Mouse (Mus musculus): Measurements from ENCODE around the gene Dlec1. TPM values are rescaled to one million over a fixed set of nuclear protein-coding genes. Genes with fewer than 3 reads are reported as not detected.

The Dlec1 gene
- polyA plus RNA-seq, 1 experiment from 2014 or later: 1.3 TPM

DNA sequence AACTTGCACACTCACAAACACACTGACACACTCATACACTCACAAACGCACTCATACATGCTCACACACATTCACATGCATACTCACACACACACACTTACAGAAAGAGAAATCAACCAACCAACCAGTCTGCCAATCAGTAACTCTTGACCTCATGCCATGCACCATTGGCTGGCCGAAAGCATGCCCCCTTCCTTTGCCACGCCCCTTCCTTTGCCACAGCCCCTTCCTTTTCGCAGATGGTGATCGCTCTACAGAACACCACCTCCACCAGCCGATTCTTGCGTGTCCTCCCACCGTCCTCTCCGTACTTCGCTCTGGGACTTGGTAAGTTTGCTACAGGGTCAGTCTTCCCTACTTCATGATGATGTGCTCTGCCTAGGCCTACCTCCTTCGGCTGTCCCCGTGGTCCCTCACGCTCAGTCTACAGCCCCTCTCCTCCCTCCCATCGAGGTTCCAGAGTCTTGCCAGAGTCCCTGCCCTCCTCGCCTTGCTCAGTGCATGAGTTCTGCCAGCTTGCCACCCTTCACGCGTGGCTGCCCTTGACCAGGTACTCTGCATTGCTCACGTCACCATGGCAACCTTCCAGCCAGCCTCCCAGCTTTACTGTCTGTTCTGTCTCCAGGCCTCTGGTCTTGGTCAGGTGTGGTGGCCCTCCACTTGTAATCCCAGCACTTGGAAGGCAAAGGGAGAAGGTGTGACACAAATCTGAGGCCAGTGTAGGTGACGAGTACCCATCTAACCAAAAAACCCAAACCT, 17.3 kb downstream of the Dlec1 start:
- Histone ChIP-seq H3K27me3 (no peaks in the 10 kb centered on the region), H3K9ac (no peak overlapping the region), H3K4me1 (replicated peaks) (no peaks in the 10 kb centered on the region), H3K9me3 (no peaks in the 10 kb centered on the region), H3K4me2 (no peak overlapping the region), H3K36me3 (no peaks in the 10 kb centered on the region), H3K4me3 (no peak overlapping the region), H3K27ac (replicated peaks) (no peak overlapping the region)
- ATAC-seq (ENCODE audit: low FRiP score, low read depth): no peak
- 90% methylated on average over 19 of the region's 19 CpGs for WGBS

DNA sequence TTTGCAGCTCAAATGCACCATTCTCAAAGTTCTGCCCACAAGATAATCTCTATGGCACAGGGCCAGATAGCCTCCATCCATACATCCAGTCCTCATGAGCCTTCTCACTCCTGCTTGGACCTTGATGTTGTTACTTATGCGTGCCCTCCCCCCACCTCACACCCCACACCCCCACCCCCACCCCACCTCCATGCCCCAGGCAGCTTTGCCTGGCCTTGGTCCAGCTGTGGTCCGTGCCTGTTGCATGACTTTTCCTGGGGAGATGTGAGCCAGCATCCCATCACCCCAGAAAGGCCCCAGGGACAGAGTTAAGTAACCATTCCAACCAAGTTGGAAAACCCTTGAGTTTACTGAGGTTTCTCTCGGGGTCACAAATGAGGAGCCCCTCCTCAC, 17.9 kb downstream of the Dlec1 start:
- Histone ChIP-seq H3K4me3 (no peak overlapping the region), H3K9ac (no peak overlapping the region), H3K4me2 (no peak overlapping the region), H3K4me1 (replicated peaks) (no peaks in the 10 kb centered on the region), H3K9me3 (no peaks in the 10 kb centered on the region), H3K27ac (replicated peaks) (no peak overlapping the region), H3K27me3 (no peaks in the 10 kb centered on the region), H3K36me3 (no peaks in the 10 kb centered on the region)
- WGBS: 70% methylated on average over 3 of the region's 3 CpGs
- ATAC-seq (ENCODE audit: low FRiP score, low read depth): no peak

DNA sequence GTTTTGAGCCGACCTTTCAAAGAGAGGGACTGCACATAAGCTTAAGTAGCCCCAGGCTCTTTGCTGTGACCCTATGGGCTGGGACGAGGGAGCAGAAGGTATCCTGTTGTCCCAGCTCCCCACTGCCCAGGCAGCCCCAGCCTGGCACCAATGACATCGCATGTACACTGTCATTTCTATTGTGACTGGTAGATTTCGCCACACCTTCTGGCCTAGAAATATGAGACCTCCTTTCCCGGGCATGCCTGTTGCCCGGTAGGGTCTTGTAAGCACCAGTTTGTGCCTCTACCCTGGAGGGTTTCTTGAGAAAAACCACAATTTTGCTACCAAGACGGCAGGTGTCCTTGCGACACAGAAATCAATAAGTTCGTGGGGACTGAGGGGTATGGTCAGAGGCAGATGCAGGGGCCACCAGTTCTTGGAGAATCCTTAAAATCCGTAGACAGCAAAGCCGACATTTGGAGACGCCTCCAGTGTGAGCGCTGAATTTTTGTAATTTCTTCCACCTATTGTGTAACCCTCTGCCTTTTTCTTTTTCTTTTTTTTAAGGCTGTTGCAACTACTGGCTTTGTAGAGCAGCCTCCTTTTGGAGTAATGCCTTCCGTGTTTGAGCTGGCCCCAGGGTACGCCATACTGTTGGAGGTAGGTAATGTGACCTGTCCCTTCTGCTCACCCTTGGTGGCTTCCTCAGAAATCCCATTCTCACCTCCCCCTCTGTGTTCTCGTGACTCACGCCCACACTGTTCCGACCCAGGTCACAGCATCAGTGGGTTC, 20.5 kb downstream of the Dlec1 start:
- WGBS: 88% methylated on average over 18 of the region's 18 CpGs
- H3K4me2 ChIP-seq: no peak overlapping the region

DNA sequence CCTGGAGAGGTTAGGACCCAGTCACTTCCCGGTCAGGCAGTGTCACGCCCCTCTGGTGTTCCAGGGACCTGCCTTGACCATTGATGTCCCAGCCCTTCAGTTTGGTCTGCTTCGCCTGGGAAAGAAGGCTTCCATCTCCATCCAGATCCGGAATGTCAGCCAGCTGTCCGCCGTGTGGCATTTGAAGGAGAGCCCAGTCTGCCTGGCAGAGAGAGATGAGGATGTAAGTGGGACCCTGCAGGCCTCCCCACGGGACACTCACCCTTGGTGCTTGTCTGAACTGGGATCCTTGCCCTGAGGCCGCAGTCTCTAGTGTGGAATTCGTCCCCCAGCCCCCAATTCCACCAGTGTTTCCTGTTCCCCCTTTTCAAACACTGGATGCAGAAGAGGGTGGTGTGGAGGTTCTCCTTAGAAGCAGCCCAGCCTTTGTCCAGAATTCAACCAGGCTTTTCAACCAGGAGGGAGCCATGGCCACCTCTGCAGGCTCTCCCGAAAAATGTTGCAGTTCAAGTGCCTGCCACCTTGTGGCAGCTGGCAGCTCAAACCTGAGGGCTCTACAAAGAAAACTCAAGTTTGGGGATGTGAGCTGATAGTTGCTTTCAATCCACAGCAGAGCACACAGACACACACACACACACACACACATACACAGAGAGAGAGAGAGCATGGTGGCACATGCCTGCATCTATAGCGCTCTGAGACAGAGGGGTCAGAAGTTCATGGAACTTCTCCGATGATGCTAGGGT, 26.3 kb downstream of the Dlec1 start:
- no peaks in the 10 kb centered on the region for H3K4me1 ChIP-seq (replicated peaks)
- H3K36me3 ChIP-seq: no peaks in the 10 kb centered on the region
- no peaks in the 10 kb centered on the region for H3K9me3 ChIP-seq
- no peak for ATAC-seq (ENCODE audit: low FRiP score, low read depth)
- no peaks in the 10 kb centered on the region for H3K27me3 ChIP-seq
- H3K4me2 ChIP-seq: no peak overlapping the region
- H3K9ac ChIP-seq: no peak overlapping the region
- H3K4me3 ChIP-seq: no peak overlapping the region
- WGBS: 85% methylated on average over 12 of the region's 12 CpGs
- H3K27ac ChIP-seq (replicated peaks): no peak overlapping the region

More for the DNA sequence above, 20.5 kb downstream of the Dlec1 start:
- H3K4me3 ChIP-seq: no peak overlapping the region
- no peak overlapping the region for H3K9ac ChIP-seq
- no peak overlapping the region for H3K27ac ChIP-seq (replicated peaks)
- H3K9me3 ChIP-seq: no peaks in the 10 kb centered on the region
- no peak for ATAC-seq (ENCODE audit: low FRiP score, low read depth)
- H3K27me3 ChIP-seq: no peaks in the 10 kb centered on the region
- no peaks in the 10 kb centered on the region for H3K4me1 ChIP-seq (replicated peaks)
- H3K36me3 ChIP-seq: no peaks in the 10 kb centered on the region

DNA sequence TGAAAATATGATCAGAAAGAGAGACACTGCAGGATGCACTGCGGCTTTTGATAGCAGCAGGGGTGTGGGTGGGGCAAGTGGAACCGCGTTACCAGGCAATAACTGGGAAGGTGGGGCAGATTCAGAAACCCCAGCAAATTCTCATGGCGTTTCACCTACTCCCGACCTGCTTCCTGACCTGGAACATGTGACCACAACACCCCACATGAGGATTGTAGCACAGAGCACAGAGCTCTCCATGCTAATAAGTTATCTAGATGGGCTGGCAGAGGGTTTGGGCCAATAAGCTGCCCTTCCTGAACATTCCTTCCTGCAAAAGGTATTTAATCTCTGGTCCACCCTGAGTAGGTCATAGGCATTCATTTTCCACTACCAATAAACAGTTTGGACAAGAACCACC, 28.4 kb downstream of the Dlec1 start:
- H3K27me3 ChIP-seq: no peaks in the 10 kb centered on the region
- no peaks in the 10 kb centered on the region for H3K36me3 ChIP-seq
- 67% methylated on average over 5 of the region's 5 CpGs for WGBS
- H3K4me1 ChIP-seq (replicated peaks): no peaks in the 10 kb centered on the region
- no peaks in the 10 kb centered on the region for H3K9me3 ChIP-seq
- H3K27ac ChIP-seq (replicated peaks): no peak overlapping the region
- H3K4me3 ChIP-seq: no peak overlapping the region
- H3K4me2 ChIP-seq: no peak overlapping the region
- no peak overlapping the region for H3K9ac ChIP-seq
- no peak for ATAC-seq (ENCODE audit: low FRiP score, low read depth)

DNA sequence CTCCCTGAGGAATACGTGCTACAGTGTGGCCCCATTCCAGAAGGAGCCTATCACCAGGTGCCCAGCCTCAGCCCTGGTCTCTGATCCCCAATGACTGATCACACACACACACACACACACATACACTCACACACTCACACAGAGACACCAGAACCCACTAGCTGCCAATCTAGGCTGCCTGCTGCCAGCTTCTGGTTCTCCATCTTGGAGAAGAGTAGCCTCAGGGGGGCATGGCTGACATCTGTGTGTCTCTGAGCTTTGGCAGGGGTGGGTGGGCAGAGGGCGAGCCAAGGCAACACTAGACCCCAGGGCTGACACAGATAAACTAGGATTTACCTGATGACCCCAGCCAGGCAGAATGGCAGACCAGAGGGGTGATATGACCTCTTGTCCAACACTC, 36.6 kb downstream of the Dlec1 start:
- Histone ChIP-seq H3K4me1 (replicated peaks) (no peaks in the 10 kb centered on the region), H3K9me3 (no peaks in the 10 kb centered on the region), H3K4me3 (no peak overlapping the region), H3K9ac (no peak overlapping the region), H3K4me2 (no peak overlapping the region), H3K27me3 (no peaks in the 10 kb centered on the region), H3K36me3 (no peaks in the 10 kb centered on the region), H3K27ac (replicated peaks) (no peak overlapping the region)
- no peak for ATAC-seq (ENCODE audit: low FRiP score, low read depth)
- 84% methylated on average over 2 of the region's 2 CpGs for WGBS

DNA sequence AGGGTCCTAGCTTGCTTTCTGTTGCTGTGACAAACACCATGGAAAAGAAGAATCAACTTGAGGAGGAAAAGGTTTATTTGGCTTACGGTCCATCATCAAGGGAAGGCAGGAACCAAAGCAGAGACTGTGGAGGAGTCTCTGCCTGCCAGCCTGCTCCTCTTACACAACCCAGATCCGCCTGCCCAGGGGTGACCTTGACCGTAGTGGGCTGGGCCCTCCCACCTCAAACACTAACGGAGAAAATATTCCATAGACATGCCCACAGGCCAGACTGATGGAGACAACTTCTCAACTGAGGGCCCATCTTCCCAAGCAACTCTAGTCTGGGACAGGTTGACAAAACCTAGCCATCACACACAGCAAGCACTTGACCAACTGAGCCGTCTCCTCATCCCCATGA, 39.8 kb downstream of the Dlec1 start:
- H3K9ac ChIP-seq: no peak overlapping the region
- H3K4me1 ChIP-seq (replicated peaks): no peaks in the 10 kb centered on the region
- no peaks in the 10 kb centered on the region for H3K27me3 ChIP-seq
- H3K4me3 ChIP-seq: no peak overlapping the region
- no peak overlapping the region for H3K4me2 ChIP-seq
- no peaks in the 10 kb centered on the region for H3K9me3 ChIP-seq
- WGBS: 94% methylated on average over 5 of the region's 5 CpGs
- H3K36me3 ChIP-seq: no peaks in the 10 kb centered on the region
- no peak for ATAC-seq (ENCODE audit: low FRiP score, low read depth)
- H3K27ac ChIP-seq (replicated peaks): no peak overlapping the region

DNA sequence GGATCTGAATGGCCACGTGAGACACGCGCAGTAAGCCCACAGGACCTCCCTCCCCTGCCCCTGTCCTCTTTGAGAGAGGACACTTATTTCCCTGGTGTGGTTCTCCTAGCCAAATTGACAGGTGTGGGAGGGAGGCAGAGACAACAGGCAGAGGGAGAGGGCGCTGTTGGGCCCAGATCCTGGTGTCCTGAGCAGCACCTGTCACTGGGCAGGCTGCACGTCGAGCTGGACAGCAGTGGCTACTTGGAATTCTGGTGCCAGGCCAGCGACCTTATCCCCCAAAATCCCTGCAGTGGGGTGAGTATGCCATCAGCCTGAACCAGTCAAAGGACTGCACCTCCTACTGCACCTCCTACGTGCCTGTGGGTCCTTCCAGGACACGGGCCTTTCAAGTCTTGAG, 41.1 kb downstream of the Dlec1 start:
- Histone ChIP-seq H3K27me3 (no peaks in the 10 kb centered on the region), H3K4me1 (replicated peaks) (no peaks in the 10 kb centered on the region), H3K36me3 (no peaks in the 10 kb centered on the region), H3K9me3 (no peaks in the 10 kb centered on the region), H3K27ac (replicated peaks) (no peak overlapping the region), H3K4me2 (no peak overlapping the region), H3K4me3 (no peak overlapping the region), H3K9ac (no peak overlapping the region)
- WGBS: 77% methylated on average over 9 of the region's 9 CpGs
- ATAC-seq (ENCODE audit: low FRiP score, low read depth): no peak

DNA sequence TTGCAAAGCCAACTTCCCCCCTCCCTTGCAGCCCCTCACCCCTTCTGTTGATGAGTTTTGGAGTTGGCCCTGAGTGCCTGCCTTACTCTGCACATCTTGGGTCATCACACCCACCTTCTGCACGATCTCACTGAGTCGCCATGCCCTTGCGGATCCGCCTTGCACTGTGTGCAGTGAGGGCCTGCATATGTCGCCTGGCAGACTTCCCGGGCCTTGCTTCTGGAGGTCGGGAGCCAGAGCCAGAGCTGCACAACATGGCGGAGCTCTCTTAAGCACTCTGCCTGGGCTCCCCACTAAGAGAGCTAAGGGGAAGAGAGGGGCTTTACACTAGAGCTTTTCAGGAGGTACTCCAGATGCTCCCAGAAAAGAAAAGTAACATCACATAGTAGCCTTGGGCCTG, 42.4 kb downstream of the Dlec1 start:
- ATAC-seq (ENCODE audit: low FRiP score, low read depth): peak; percentile 8; the same call in 1 of the 2 replicates
- no peaks in the 10 kb centered on the region for H3K4me1 ChIP-seq (replicated peaks)

DNA sequence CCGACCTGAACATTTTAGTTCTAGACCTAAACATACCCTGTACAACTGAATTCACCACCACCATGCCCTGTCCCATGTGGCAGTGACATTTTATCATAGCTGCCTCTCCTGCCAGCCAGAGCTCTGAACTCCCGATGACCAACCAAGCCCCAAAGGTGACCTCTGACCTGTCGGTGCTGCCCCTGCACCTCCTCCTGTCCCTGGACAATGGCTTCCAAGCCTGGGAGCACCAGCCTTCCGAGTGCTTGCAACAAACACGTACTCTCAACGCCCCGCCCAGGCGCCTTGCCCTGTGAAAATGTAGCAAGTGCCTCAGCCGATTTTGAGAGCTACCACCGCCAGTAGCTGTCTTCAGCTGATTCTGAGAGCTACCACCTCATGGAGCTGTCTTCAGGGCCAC, 42.9 kb downstream of the Dlec1 start:
- Histone ChIP-seq H3K36me3 (no peaks in the 10 kb centered on the region), H3K4me2 (no peak overlapping the region), H3K9ac (no peak overlapping the region), H3K27ac (replicated peaks) (no peak overlapping the region), H3K9me3 (no peaks in the 10 kb centered on the region), H3K4me1 (replicated peaks) (no peaks in the 10 kb centered on the region), H3K27me3 (no peaks in the 10 kb centered on the region), H3K4me3 (no peak overlapping the region)
- WGBS: 43% methylated on average over 10 of the region's 10 CpGs
- ATAC-seq (ENCODE audit: low FRiP score, low read depth): no peak

More for the DNA sequence above, 42.4 kb downstream of the Dlec1 start:
- H3K27ac ChIP-seq (replicated peaks): no peak overlapping the region
- no peaks in the 10 kb centered on the region for H3K36me3 ChIP-seq
- H3K4me3 ChIP-seq: no peak overlapping the region
- no peak overlapping the region for H3K9ac ChIP-seq
- 76% methylated on average over 8 of the region's 8 CpGs for WGBS
- H3K27me3 ChIP-seq: no peaks in the 10 kb centered on the region
- no peak overlapping the region for H3K4me2 ChIP-seq
- H3K9me3 ChIP-seq: no peaks in the 10 kb centered on the region

DNA sequence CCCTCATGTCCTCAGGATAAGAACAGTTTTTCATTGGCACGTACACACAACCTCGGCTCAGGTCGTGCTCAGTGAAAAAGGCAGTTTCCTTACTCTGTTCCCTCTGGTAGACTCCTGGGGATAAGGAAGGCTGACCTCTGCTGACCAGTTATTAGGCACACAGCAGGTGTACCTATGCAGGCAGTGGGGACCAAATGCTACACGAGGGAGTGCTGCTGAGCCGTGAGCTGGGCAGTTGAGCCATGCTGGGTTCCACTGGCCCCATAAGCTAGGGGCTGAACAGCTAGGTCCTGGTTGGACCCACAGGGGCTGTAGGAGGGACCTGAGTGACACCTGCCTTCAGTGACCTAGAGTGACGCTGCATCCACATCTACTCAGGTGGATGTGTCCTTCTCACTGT, 43.4 kb downstream of the Dlec1 start:
- Histone ChIP-seq H3K4me3 (no peak overlapping the region), H3K9ac (no peak overlapping the region), H3K27ac (replicated peaks) (no peak overlapping the region), H3K27me3 (no peaks in the 10 kb centered on the region), H3K4me1 (replicated peaks) (no peaks in the 10 kb centered on the region), H3K4me2 (no peak overlapping the region), H3K9me3 (no peaks in the 10 kb centered on the region), H3K36me3 (no peaks in the 10 kb centered on the region)
- ATAC-seq (ENCODE audit: low FRiP score, low read depth): no peak
- 71% methylated on average over 6 of the region's 6 CpGs for WGBS

DNA sequence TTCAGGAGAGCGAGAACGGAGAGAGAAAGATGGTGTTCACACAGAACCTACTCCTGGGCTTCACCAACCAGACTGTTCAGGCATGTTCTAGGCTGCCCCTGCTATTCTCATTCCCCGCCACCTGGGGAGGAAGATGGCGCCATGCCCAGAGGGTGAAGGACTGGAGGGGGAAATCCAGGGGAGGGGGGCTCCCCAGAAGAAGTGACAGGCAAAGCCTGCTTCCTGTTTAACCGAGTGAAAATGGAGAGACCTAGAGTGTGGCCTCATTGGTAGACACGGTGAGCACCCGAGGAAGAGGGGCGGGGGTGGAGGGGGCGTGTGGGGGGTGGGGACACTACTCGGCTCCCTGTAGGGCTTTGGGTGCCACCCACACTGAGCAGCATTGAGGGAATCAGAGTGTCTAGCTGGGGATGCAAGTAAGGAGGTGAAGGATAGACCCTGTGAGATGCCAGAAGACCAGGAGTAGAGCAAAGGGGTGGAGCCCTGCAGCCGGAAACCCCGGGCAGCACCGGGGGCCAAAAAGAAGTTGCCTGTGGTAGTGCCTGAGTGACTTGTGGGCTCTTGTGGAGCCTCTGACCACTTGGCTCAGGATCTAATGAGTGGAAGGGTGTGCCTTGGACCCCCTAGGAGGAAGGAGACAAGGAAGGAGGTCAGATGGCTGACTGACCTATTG, 44.0 kb downstream of the Dlec1 start:
- Histone ChIP-seq H3K4me2 (no peak overlapping the region), H3K27ac (replicated peaks) (no peak overlapping the region), H3K27me3 (no peaks in the 10 kb centered on the region), H3K36me3 (no peaks in the 10 kb centered on the region), H3K4me3 (no peak overlapping the region), H3K9ac (no peak overlapping the region), H3K9me3 (no peaks in the 10 kb centered on the region), H3K4me1 (replicated peaks) (no peaks in the 10 kb centered on the region)
- no peak for ATAC-seq (ENCODE audit: low FRiP score, low read depth)
- 84% methylated on average over 13 of the region's 13 CpGs for WGBS

Measured in hindbrain, embryonic 15.5 days (tissue).